Mouse (Mus musculus) cerebellum, adult (tissue): Measurements from ENCODE around the gene Gtf2i.

Experiments used
- ATAC-seq: cut with Nextera tagmentation; 2 replicates; pipeline ENCODE4 v1.9.2; 2017; ENCODE audit warnings: mild to moderate bottlenecking, moderate library complexity, mixed read lengths; ENCODE audit not compliant: insufficient number of reproducible peaks, low FRiP score, low TSS enrichment

Gtf2i gene

GRCm38 (mm10) chr5:134323869-134324268 lies 9.3 kb upstream of the Gtf2i start:
- no peak for ATAC-seq

DNA sequence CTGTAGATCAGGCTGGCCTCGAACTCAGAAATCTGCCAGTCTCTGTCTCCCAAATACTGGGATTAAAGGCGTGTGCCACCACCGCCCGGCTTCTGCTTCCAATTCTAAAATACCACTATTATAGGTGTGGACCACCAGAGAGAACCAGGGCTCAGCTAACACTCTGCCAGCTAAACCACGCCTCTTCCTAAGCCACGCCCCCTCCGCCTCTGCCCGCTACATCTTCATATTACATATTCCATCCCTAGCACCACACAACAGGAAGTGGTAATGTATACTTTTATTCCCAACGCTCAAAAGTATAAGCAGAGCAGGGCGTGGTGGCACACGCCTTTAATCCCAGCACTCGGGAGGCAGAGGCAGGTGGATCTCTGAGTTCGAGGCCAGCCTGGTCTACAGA lies 8.8 kb upstream of the Gtf2i start:
- ATAC-seq = no peak

GRCm38 (mm10) chr5:134322355-134322754 lies 7.8 kb upstream of the Gtf2i start:
- ATAC-seq = no peak

- ATAC-seq = no peak
These were observed 7.1 kb upstream of the Gtf2i start for GRCm38 (mm10) chr5:134321699-134322098.

- no peak for ATAC-seq
These were observed 4.3 kb upstream of the Gtf2i start for GRCm38 (mm10) chr5:134318903-134319302.

- no peak for ATAC-seq
These were observed 2.2 kb upstream of the Gtf2i start for GRCm38 (mm10) chr5:134316721-134317120.

GRCm38 (mm10) chr5:134315623-134316350 lies 1.2 kb upstream of the Gtf2i start:
- no peak for ATAC-seq

- ATAC-seq = peak; percentile 24; the same call in 1 of the 2 replicates
These were observed 389 bp downstream of the Gtf2i start for GRCm38 (mm10) chr5:134314068-134314674.

DNA sequence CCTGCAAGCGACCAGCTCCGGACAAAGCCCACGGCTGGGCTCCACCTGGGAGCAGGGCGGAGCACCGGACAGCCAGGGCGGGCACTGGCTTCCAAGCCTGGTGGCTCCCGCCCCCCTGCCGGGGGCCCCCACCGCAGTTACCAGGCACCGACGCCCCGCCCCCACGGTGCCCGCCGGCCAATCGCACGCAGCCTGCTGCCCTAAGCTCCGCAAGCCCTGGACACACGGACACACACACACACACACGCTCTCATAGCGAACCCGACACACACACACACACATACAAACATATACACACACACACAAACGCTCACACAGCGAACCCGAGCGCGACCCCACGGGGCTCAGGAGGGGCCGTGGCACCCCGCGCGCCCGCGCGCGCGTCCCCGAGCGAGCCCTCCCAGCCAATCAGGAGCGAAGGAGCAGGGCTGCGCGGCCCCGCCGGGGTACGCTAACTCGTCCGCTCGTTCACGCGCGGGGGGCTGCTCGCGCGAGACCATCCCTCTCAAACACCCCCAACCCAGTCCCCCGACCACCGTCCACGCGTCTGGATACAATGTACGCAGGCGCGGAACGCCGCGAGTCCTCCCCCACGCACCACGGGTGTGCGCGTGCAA lies 1.0 kb downstream of the Gtf2i start:
- ATAC-seq = peak; percentile 68

GRCm38 (mm10) chr5:134312691-134313450 lies 1.7 kb downstream of the Gtf2i start:
- no peak for ATAC-seq

- no peak for ATAC-seq
These were observed 2.6 kb downstream of the Gtf2i start for GRCm38 (mm10) chr5:134311894-134312411.

GRCm38 (mm10) chr5:134310201-134310600 lies 4.4 kb downstream of the Gtf2i start:
- ATAC-seq = no peak

DNA sequence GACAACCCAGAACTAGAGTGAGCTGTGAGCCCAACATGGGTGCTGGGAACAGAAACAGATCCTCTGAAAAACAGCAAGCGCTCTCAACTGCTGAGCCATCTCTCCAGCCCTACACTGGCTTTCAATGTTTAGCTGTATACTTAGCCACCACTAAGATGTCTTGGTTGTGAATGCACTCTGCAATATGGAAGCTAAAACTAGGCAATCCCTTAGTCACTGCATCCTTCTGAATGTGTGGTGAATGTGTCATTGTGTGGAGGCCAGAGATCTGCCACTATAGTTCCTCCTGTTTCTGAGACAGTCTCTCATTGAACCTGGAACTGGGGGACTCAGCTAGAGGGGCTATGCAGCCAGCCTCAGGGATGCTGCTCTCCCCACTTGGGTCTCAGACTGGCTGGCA lies 5.2 kb downstream of the Gtf2i start:
- no peak for ATAC-seq

- no peak for ATAC-seq
These were observed 9.9 kb downstream of the Gtf2i start for GRCm38 (mm10) chr5:134304639-134305038.

- ATAC-seq = no peak; the same call in 1 of the 2 replicates
These were observed 19.1 kb downstream of the Gtf2i start for GRCm38 (mm10) chr5:134295277-134296050.

- ATAC-seq = no peak
These were observed 20.0 kb downstream of the Gtf2i start for GRCm38 (mm10) chr5:134294606-134295005.

GRCm38 (mm10) chr5:134291096-134291495 lies 23.5 kb downstream of the Gtf2i start:
- no peak for ATAC-seq

DNA sequence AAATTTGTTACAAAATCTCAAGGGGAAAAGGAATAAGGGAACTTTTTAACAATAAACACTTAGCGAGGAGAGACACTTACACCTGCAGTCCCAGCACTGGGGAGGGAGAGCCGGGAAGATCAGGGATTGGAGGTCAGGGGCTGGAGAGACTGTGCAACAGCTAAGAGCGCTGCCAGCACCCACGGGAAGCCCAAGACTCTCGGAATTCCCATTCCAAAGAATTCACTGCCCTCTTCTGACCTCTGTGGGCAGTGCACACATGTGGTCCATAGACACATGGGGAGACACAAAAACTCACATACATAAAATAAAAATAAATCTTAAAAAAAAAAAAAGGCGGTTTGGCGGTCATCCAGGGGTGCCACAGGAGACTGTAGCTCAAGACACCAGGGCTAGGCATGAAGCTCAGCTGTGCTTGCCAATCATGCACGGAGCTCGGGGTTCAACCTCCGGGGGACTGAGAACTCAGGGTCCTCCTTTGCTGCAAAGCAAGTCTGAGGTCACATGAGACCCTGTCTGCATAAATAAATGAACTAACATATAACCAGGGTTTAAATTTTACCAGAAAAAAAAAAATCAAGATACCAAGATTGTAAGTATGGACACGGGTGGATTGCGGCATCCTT lies 24.5 kb downstream of the Gtf2i start:
- ATAC-seq = no peak

GRCm38 (mm10) chr5:134288071-134288470 lies 26.5 kb downstream of the Gtf2i start:
- ATAC-seq = no peak
